Mouse (Mus musculus) forebrain, embryonic 15.5 days (tissue): ENCODE measurements around the gene Ppid. TPM values are rescaled to one million over a fixed set of nuclear protein-coding genes. Genes with fewer than 3 reads are reported as not detected.
"Not testable (repeated sequence)": the region's sequence is repeated elsewhere in the genome, so short reads cannot be mapped to it uniquely, and the experiment has no call there.

ENCODE experiments used
- ATAC-seq: fragments of 200-750 bp; cut with Nextera tagmentation; replicated peaks from 2 replicates; pipeline ENCODE4 v1.8.0; 2017; ENCODE audit warnings: mild to moderate bottlenecking, moderate TSS enrichment, moderate library complexity
- H3K27ac ChIP-seq: fragments of 300-500 bp; sonication (generic); replicated peaks from 2 replicates; pipeline ENCODE4 v1.5.1; 2015; ENCODE audit warnings: mild to moderate bottlenecking, inconsistent platforms
- H3K27me3 ChIP-seq: fragments of 300-500 bp; sonication (generic); 2 replicates; pipeline ENCODE4 v1.6.1; 2015; ENCODE audit warnings: inconsistent platforms
- H3K36me3 ChIP-seq: fragments of 300-500 bp; sonication (generic); 2 replicates; pipeline ENCODE4 v1.6.1; 2015; ENCODE audit warnings: mild to moderate bottlenecking, inconsistent platforms
- H3K4me1 ChIP-seq: fragments of 300-500 bp; sonication (generic); 2 replicates; pipeline ENCODE4 v1.6.1; 2015; ENCODE audit warnings: inconsistent platforms
- H3K4me2 ChIP-seq: fragments of 300-500 bp; sonication (generic); replicated peaks from 2 replicates; pipeline ENCODE4 v1.6.1; 2015; ENCODE audit warnings: mild to moderate bottlenecking, inconsistent platforms
- H3K4me3 ChIP-seq: fragments of 300-500 bp; sonication (generic); 2 replicates; pipeline ENCODE4 v1.5.1; 2015; ENCODE audit warnings: mild to moderate bottlenecking, inconsistent platforms
- H3K9ac ChIP-seq: fragments of 300-500 bp; sonication (generic); replicated peaks from 2 replicates; pipeline ENCODE4 v1.6.1; 2015; ENCODE audit warnings: mild to moderate bottlenecking, inconsistent platforms
- H3K9me3 ChIP-seq: fragments of 300-500 bp; sonication (generic); 2 replicates; pipeline ENCODE4 v1.6.1; 2016; ENCODE audit warnings: inconsistent platforms
- WGBS: fragments of 180-500 bp; shearing (Covaris S2); methylation state at CpG from one replicate; pipeline ENCODE4 v1.1.7; 2015; ENCODE audit warnings: mixed read lengths; 5-methylcytosine and 5-hydroxymethylcytosine counted together
- polyA plus RNA-seq: library from polyadenylated mRNA; unstranded; fragments of >200 nt; fragmentation: Nextera tagmentation; extraction: Ambion mirVana; gene quantifications from 2 replicates; pipeline ENCODE4 v1.2.1, GENCODE M21; 2015

Gene Ppid
- polyA plus RNA-seq, 1 experiment from 2014 or later: 150 TPM

DNA sequence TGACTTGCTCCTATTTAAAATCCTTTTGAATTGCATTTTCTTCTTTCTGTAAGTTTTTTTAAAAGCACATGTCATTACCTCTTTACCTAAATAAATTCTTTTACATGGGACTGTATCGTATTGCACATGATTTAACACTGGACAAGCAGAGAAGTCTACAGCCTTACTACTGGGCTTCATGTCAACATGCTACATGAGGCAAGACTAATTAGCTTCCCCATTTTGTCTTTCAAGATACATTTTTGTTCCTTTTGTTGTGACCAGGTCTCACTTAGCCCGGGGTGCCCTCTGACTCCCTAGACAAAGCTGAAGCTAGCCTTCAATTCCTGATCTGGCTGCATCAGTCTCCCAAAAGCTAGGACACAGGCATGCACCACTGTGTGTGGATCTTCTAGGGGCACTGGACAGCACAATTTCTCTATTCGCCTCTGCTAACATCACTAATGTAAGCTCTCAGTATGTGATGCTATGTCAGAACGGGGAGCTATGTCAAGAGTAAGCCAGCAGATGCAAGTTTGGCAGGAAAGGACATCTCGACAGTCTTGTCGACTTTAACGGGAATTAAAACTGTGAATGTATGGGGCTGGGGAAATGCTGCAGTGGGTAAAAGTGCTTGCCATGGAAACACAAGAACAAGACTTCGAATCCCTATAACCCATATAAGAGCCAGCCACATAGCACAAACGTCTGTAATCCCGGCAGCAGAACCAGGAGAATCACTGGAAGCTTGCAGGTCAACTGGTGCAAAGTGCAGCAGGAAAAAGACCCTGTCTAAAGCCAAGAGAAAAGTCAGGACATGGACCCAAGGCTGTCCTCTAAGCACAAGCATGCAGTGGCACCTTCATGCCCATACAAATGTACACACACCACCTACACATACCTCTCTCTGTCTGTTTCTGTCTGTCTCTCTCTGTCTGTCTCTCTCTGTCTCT is 29.1 kb upstream of the Ppid start:
- ATAC-seq: no peak
- no peaks in the 10 kb centered on the region for H3K9me3 ChIP-seq
- no peak overlapping the region for H3K4me3 ChIP-seq
- H3K27ac ChIP-seq: no peak overlapping the region
- H3K27me3 ChIP-seq: no peaks in the 10 kb centered on the region
- WGBS: 69% methylated on average over 10 of the region's 10 CpGs
- H3K36me3 ChIP-seq: no peaks in the 10 kb centered on the region
- no peak overlapping the region for H3K4me2 ChIP-seq
- H3K9ac ChIP-seq: no peak overlapping the region
- peaks cover 22% of the 10 kb centered on the region for H3K4me1 ChIP-seq

- no peaks in the 10 kb centered on the region for H3K9me3 ChIP-seq
- H3K36me3 ChIP-seq: no peaks in the 10 kb centered on the region
- H3K4me1 ChIP-seq: peaks cover 28% of the 10 kb centered on the region
- H3K4me3 ChIP-seq: no peak overlapping the region
- 82% methylated on average over 2 of the region's 2 CpGs for WGBS
- ATAC-seq: no peak
- no peak overlapping the region for H3K4me2 ChIP-seq
- H3K9ac ChIP-seq: no peak overlapping the region
- no peaks in the 10 kb centered on the region for H3K27me3 ChIP-seq
- H3K27ac ChIP-seq: no peak overlapping the region
These were observed 27.6 kb upstream of the Ppid start for GRCm38 (mm10) chr3:79563511-79563910.

DNA sequence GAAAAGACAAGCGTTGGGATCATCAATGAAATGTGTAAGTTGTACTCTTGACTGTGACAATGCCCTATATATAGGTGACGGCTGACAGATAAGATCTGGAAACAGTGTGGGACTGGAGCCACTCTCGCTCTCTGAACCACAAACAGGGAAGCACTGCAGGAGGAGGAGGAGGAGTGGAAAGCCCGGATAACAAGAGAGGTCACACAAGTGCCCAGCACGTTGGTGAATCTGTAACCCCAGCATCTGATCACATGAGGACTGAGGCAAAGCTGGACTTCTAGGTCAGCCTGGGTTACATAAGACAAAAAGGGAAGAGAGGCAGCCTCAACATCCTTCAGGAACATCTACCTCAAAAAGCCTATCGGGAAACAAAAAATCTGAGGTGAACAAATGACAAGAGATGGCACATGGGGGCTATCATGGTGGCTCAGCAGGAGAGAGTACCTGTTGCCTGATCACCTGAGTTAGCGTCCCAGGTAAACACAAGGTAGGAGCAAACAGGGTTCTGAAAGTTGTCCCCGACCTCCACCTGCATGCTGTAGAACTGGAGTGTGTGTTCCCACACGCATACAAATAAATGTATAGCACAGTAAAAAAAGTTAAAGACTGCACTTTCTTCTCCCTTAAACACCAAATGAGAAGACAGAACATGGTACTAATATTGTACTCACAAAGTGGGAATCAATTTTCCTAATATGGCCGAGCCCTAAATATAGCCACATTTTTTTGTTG is 26.1 kb upstream of the Ppid start:
- no peak for ATAC-seq
- Histone ChIP-seq H3K4me3 (no peak overlapping the region), H3K4me1 (peaks cover 25% of the 10 kb centered on the region), H3K4me2 (no peak overlapping the region), H3K9me3 (no peaks in the 10 kb centered on the region), H3K27me3 (no peaks in the 10 kb centered on the region), H3K36me3 (no peaks in the 10 kb centered on the region), H3K9ac (no peak overlapping the region), H3K27ac (no peak overlapping the region)
- 86% methylated on average over 10 of the region's 10 CpGs for WGBS

DNA sequence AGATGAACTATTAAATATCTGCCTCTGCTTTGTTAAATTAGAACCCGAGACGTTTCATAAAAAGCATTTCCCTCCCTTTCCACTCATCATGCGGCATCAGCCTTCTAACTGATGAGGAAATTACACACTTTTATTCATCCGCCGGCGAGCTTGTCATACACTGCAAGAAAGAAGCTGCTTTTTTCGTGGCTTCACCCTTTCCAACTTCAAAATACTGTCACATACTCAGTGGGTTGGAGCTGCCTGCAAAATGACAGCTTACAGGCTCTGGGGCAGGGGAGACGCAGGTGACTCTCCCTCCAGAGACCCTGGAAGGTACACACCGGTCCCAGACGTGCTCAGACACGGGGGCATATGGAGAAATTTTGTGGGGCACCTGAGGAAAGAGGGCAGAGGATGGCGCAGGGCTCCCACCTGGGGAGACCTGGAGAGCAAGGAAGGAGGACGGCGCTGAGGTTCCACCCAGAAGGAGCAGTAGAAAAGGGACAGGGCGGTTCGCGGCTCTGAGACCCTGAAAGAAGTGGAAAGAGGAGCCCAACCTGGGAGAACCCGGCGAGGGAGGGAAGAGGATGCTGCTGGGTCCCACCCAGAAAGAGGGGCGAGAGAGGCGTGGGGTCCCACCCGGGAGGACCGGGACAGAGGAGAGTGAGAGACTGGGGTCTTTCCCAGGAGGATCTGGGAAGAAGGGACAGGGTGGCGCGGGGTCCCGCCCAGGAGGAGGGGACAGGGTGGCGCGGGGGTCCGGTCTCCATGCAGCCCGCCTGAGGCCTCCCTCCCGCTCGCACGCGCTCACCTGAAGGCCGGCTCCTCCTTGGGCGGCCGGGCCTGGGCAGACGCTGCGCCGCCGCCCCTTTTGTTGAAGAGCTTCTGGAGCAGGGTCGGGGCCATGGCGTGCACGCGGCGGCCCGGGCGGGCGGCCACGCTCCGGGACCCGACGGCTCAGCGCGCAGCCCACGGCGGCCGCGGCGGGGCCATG is 24.1 kb upstream of the Ppid start:
- WGBS: 1% methylated on average over 60 of the region's 60 CpGs
- peak overlapping the region; percentile 93 for H3K4me2 ChIP-seq
- peak; percentile 51 for ATAC-seq
- H3K9me3 ChIP-seq: no peaks in the 10 kb centered on the region
- peak overlapping the region; percentile 83 for H3K9ac ChIP-seq
- H3K36me3 ChIP-seq: no peaks in the 10 kb centered on the region
- peak overlapping the region; percentile 82 for H3K27ac ChIP-seq
- H3K4me1 ChIP-seq: peaks cover 23% of the 10 kb centered on the region
- H3K27me3 ChIP-seq: no peaks in the 10 kb centered on the region
- H3K4me3 ChIP-seq: peak overlapping the region; percentile 93

GRCm38 (mm10) chr3:79567703-79568362 is 23.3 kb upstream of the Ppid start, which contains the start of gene Fnip2:
Fnip2 (minus strand) TSS chr3:79567796.
- Histone ChIP-seq H3K9me3 (no peaks in the 10 kb centered on the region), H3K4me1 (peaks cover 22% of the 10 kb centered on the region), H3K36me3 (no peaks in the 10 kb centered on the region), H3K27me3 (no peaks in the 10 kb centered on the region), H3K27ac (peak within 1 kb of the TSS; percentile 82), H3K9ac (peak within 1 kb of the TSS; percentile 83), H3K4me3 (peak within 1 kb of the TSS; percentile 93), H3K4me2 (peak within 1 kb of the TSS; percentile 93)
- under 1% methylated on average over 49 of the region's 55 CpGs for WGBS
- peak; percentile 97 for ATAC-seq

- no peaks in the 10 kb centered on the region for H3K9me3 ChIP-seq
- H3K4me2 ChIP-seq: peak overlapping the region; percentile 93
- 80% methylated on average over 16 of the region's 16 CpGs for WGBS
- peak overlapping the region; percentile 82 for H3K27ac ChIP-seq
- H3K4me3 ChIP-seq: peak overlapping the region; percentile 93; the same call in 1 of the 2 replicates
- H3K4me1 ChIP-seq: peaks cover 22% of the 10 kb centered on the region
- no peak overlapping the region for H3K9ac ChIP-seq
- no peaks in the 10 kb centered on the region for H3K36me3 ChIP-seq
- H3K27me3 ChIP-seq: no peaks in the 10 kb centered on the region
- no peak for ATAC-seq
These were observed 22.4 kb upstream of the Ppid start for GRCm38 (mm10) chr3:79568629-79569350.

- H3K9ac ChIP-seq: no peak overlapping the region
- H3K36me3 ChIP-seq: no peaks in the 10 kb centered on the region
- H3K27ac ChIP-seq: no peak overlapping the region
- no peaks in the 10 kb centered on the region for H3K27me3 ChIP-seq
- ATAC-seq: no peak
- H3K4me3 ChIP-seq: no peak overlapping the region
- no peak overlapping the region for H3K4me2 ChIP-seq
- peaks cover 22% of the 10 kb centered on the region for H3K4me1 ChIP-seq
- WGBS: 91% methylated on average over 3 of the region's 3 CpGs
- no peaks in the 10 kb centered on the region for H3K9me3 ChIP-seq
These were observed 21.8 kb upstream of the Ppid start for GRCm38 (mm10) chr3:79569351-79569681.

- Histone ChIP-seq H3K27ac (no peak overlapping the region), H3K4me2 (no peak overlapping the region), H3K36me3 (no peaks in the 10 kb centered on the region), H3K27me3 (no peaks in the 10 kb centered on the region), H3K9ac (no peak overlapping the region), H3K9me3 (no peaks in the 10 kb centered on the region), H3K4me1 (peaks cover 17% of the 10 kb centered on the region), H3K4me3 (no peak overlapping the region)
- WGBS: 72% methylated on average over 3 of the region's 3 CpGs
- ATAC-seq: no peak
These were observed 18.7 kb upstream of the Ppid start for GRCm38 (mm10) chr3:79572399-79572798.

GRCm38 (mm10) chr3:79573376-79573775 is 17.8 kb upstream of the Ppid start:
- peaks cover 14% of the 10 kb centered on the region for H3K4me1 ChIP-seq
- H3K9ac ChIP-seq, H3K27me3 ChIP-seq, H3K9me3 ChIP-seq, H3K4me2 ChIP-seq, ATAC-seq, H3K27ac ChIP-seq, H3K4me3 ChIP-seq, H3K36me3 ChIP-seq: not testable (repeated sequence)
- WGBS: 88% methylated on average over 5 of the region's 5 CpGs

DNA sequence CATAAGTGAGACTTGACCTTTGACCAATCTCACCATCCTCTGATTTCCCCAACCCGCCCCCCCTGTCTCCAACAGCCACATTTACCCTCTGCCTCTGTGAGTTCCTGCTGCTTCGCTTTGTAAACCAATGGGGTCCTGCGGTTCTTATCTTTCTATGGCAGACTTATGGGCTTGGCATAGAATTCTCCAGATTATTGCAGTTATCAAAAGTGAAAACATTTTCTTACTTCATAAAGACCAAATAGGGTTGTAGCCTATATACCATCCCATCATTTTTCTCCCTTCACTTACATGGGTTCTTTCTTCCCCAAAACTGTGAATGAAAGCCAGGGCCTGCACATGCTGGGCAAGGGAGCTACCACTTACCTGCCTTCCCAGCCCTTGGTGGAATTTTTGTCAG is 16.8 kb upstream of the Ppid start:
- Histone ChIP-seq H3K4me3 (no peak overlapping the region), H3K36me3 (no peaks in the 10 kb centered on the region), H3K9ac (no peak overlapping the region), H3K9me3 (no peaks in the 10 kb centered on the region), H3K4me1 (peaks cover 11% of the 10 kb centered on the region), H3K27ac (no peak overlapping the region), H3K4me2 (no peak overlapping the region), H3K27me3 (no peaks in the 10 kb centered on the region)
- WGBS: 86% methylated on average over 3 of the region's 3 CpGs
- no peak for ATAC-seq
